Mouse (Mus musculus) hindbrain, postnatal 0 days (tissue): Measurements from ENCODE around the gene Olfr122. TPM values are rescaled to one million over a fixed set of nuclear protein-coding genes. Genes with fewer than 3 reads are reported as not detected.

Source experiments
- ATAC-seq: fragments of 200-750 bp; cut with Nextera tagmentation; 2 replicates; pipeline ENCODE4 v1.8.0; 2017; ENCODE audit warnings: mild to moderate bottlenecking, moderate TSS enrichment, moderate library complexity
- DNase-seq: peaks from one replicate; pipeline ENCODE4 v3.0.0-alpha.2; 2015; ENCODE audit warnings: low spot score
- H3K27ac ChIP-seq: fragments of 300-500 bp; sonication (generic); 2 replicates; pipeline ENCODE4 v1.5.1; 2014; ENCODE audit warnings: mild to moderate bottlenecking
- H3K27me3 ChIP-seq: fragments of 300-500 bp; sonication (generic); 2 replicates; pipeline ENCODE4 v1.6.1; 2014; ENCODE audit warnings: low read length, mixed read lengths; ENCODE audit not compliant: insufficient read depth
- H3K36me3 ChIP-seq: fragments of 300-500 bp; sonication (generic); 2 replicates; pipeline ENCODE4 v1.6.1; 2014; ENCODE audit warnings: low read length, mixed read lengths; ENCODE audit not compliant: insufficient read depth
- H3K4me1 ChIP-seq: fragments of 300-500 bp; sonication (generic); 2 replicates; pipeline ENCODE4 v1.6.1; 2014; ENCODE audit warnings: antibody characterized with exemption, low read length, mixed read lengths; ENCODE audit not compliant: insufficient read depth
- H3K4me2 ChIP-seq: fragments of 300-500 bp; sonication (generic); 2 replicates; pipeline ENCODE4 v1.6.1; 2014; ENCODE audit warnings: low read depth, mild to moderate bottlenecking, low read length, moderate library complexity, mixed read lengths
- H3K4me3 ChIP-seq: fragments of 300-500 bp; sonication (generic); 2 replicates; pipeline ENCODE4 v1.5.1; 2014; ENCODE audit warnings: low read length
- H3K9ac ChIP-seq: fragments of 300-500 bp; sonication (generic); replicated peaks from 2 replicates; pipeline ENCODE4 v1.6.1; 2014; ENCODE audit warnings: mild to moderate bottlenecking, low read length, moderate library complexity, mixed read lengths
- H3K9me3 ChIP-seq: fragments of 300-500 bp; sonication (generic); 2 replicates; pipeline ENCODE4 v1.6.1; 2016; ENCODE audit warnings: low read length, mixed read lengths
- CTCF ChIP-seq: IDR thresholded peaks from 2 replicates; pipeline ENCODE4 v1.5.1; 2016; ENCODE audit warnings: antibody characterized with exemption, control low read depth, low read depth
- WGBS: fragments of 180-500 bp; shearing (Covaris S2); extraction: QIAGEN DNeasy Blood & Tissue Kit; methylation state at CpG from one replicate; pipeline ENCODE4 v1.1.7; 2014; 5-methylcytosine and 5-hydroxymethylcytosine counted together
- polyA plus RNA-seq: library from polyadenylated mRNA; unstranded; fragments of >200 nt; fragmentation: Nextera tagmentation; extraction: Ambion mirVana; gene quantifications from 2 replicates; pipeline ENCODE4 v1.2.1, GENCODE M21; 2015
- total RNA-seq: library from RNA; depleted of rRNA; stranded (reverse); fragments of >200 nt; gene quantifications from 2 replicates; pipeline ENCODE4 v1.2.3, GENCODE M21; 2014; rRNA removed

The Olfr122 gene
- total RNA-seq (not detected in 2 replicates), polyA plus RNA-seq (not detected in 2 replicates)

GRCm38 (mm10) chr17:37768307-37768706, at the start of gene Olfr122:
Gene Olfr122, plus strand, starts transcription at chr17:37768607.
- DNase-seq (no peak), ATAC-seq (no peak)
- Histone ChIP-seq H3K4me3 (no peak within 1 kb of the TSS), H3K9me3 (no peaks in the 10 kb centered on the region), H3K4me2 (no peak within 1 kb of the TSS), H3K27me3 (no peaks in the 10 kb centered on the region), H3K36me3 (no peaks in the 10 kb centered on the region), H3K4me1 (no peaks in the 10 kb centered on the region), H3K27ac (no peak within 1 kb of the TSS), H3K9ac (no peak within 1 kb of the TSS)
- 85% methylated on average over 4 of the region's 4 CpGs for WGBS
- TF ChIP-seq CTCF: no peak

- no peaks in the 10 kb centered on the region for H3K27me3 ChIP-seq
- no peak within 1 kb of the TSS for H3K4me3 ChIP-seq
- no peak within 1 kb of the TSS for H3K9ac ChIP-seq
- H3K36me3 ChIP-seq: no peaks in the 10 kb centered on the region
- no peak for DNase-seq
- no peak for ATAC-seq
- no peak for TF ChIP-seq CTCF
- H3K4me1 ChIP-seq: no peaks in the 10 kb centered on the region
- no peak within 1 kb of the TSS for H3K27ac ChIP-seq
- 77% methylated on average over 1 of the region's 1 CpGs for WGBS
- no peak within 1 kb of the TSS for H3K4me2 ChIP-seq
- no peaks in the 10 kb centered on the region for H3K9me3 ChIP-seq
These were observed 46.9 kb upstream of the Olfr122 start, which contains the start of gene Olfr120 for GRCm38 (mm10) chr17:37721508-37721907. Gene Olfr120, plus strand, starts transcription at chr17:37721808.

- Histone ChIP-seq H3K9me3 (no peaks in the 10 kb centered on the region), H3K4me3 (no peak overlapping the region), H3K27me3 (no peaks in the 10 kb centered on the region), H3K36me3 (no peaks in the 10 kb centered on the region), H3K4me1 (no peaks in the 10 kb centered on the region), H3K27ac (no peak overlapping the region), H3K4me2 (no peak overlapping the region), H3K9ac (no peak overlapping the region)
- 59% methylated on average over 7 of the region's 7 CpGs for WGBS
- ATAC-seq (no peak), DNase-seq (no peak)
- TF ChIP-seq CTCF: no peak
These were observed 30.3 kb upstream of the Olfr122 start for GRCm38 (mm10) chr17:37738070-37738469.

- H3K4me1 ChIP-seq: no peaks in the 10 kb centered on the region
- no peaks in the 10 kb centered on the region for H3K9me3 ChIP-seq
- H3K27ac ChIP-seq: no peak within 1 kb of the TSS
- WGBS: 90% methylated on average over 2 of the region's 2 CpGs
- no peaks in the 10 kb centered on the region for H3K27me3 ChIP-seq
- no peak for TF ChIP-seq CTCF
- H3K9ac ChIP-seq: no peak within 1 kb of the TSS
- ATAC-seq (no peak), DNase-seq (no peak)
- no peak within 1 kb of the TSS for H3K4me2 ChIP-seq
- H3K4me3 ChIP-seq: no peak within 1 kb of the TSS
- no peaks in the 10 kb centered on the region for H3K36me3 ChIP-seq
These were observed 24.8 kb downstream of the Olfr122 start, which contains the start of gene Olfr123 for GRCm38 (mm10) chr17:37793229-37793628. Gene Olfr123, plus strand, starts transcription at chr17:37793529.

- ATAC-seq: no peak
- H3K27me3 ChIP-seq: no peaks in the 10 kb centered on the region
- H3K4me3 ChIP-seq: no peak within 1 kb of the TSS
- H3K27ac ChIP-seq: no peak within 1 kb of the TSS
- no peak within 1 kb of the TSS for H3K9ac ChIP-seq
- no peak for DNase-seq
- no peak within 1 kb of the TSS for H3K4me2 ChIP-seq
- no peak for TF ChIP-seq CTCF
- no peaks in the 10 kb centered on the region for H3K9me3 ChIP-seq
- WGBS: 85% methylated on average over 3 of the region's 3 CpGs
- no peaks in the 10 kb centered on the region for H3K36me3 ChIP-seq
- H3K4me1 ChIP-seq: no peaks in the 10 kb centered on the region
These were observed 31.2 kb downstream of the Olfr122 start, which contains the start of gene Olfr124 for GRCm38 (mm10) chr17:37799588-37799987. Gene Olfr124, plus strand, starts transcription at chr17:37799888.

Other genes starting within 250 kb of the Olfr122 start
- not detected in 2 replicates for gene Olfr112, start 199.2 kb upstream of the Olfr122 start, total RNA-seq
- gene Olfr112, start 199.2 kb upstream of the Olfr122 start, polyA plus RNA-seq: not detected in 2 replicates
- gene Olfr113, start 190.9 kb upstream of the Olfr122 start, total RNA-seq: not detected in 2 replicates
- not detected in 2 replicates for gene Olfr113, start 190.9 kb upstream of the Olfr122 start, polyA plus RNA-seq
- gene Olfr114, start 175.9 kb upstream of the Olfr122 start, total RNA-seq: not detected in 2 replicates
- gene Olfr114, start 175.9 kb upstream of the Olfr122 start, polyA plus RNA-seq: not detected in 2 replicates
- gene Olfr115, start 141.5 kb upstream of the Olfr122 start, total RNA-seq: not detected in 2 replicates
- not detected in 2 replicates for gene Olfr115, start 141.5 kb upstream of the Olfr122 start, polyA plus RNA-seq
- gene Olfr116, start 141.4 kb upstream of the Olfr122 start, total RNA-seq: not detected in 2 replicates
- gene Olfr116, start 141.4 kb upstream of the Olfr122 start, polyA plus RNA-seq: not detected in 2 replicates
- not detected in 2 replicates for gene Olfr117, start 104.8 kb upstream of the Olfr122 start, total RNA-seq
- gene Olfr117, start 104.8 kb upstream of the Olfr122 start, polyA plus RNA-seq: not detected in 2 replicates
- gene Olfr118, start 101.6 kb upstream of the Olfr122 start, total RNA-seq: not detected in 2 replicates
- not detected in 2 replicates for gene Olfr118, start 101.6 kb upstream of the Olfr122 start, polyA plus RNA-seq
- gene Olfr119, start 72.0 kb upstream of the Olfr122 start, total RNA-seq: not detected in 2 replicates
- not detected in 2 replicates for gene Olfr119, start 72.0 kb upstream of the Olfr122 start, polyA plus RNA-seq
- gene Olfr120, start 46.8 kb upstream of the Olfr122 start, total RNA-seq: not detected in 2 replicates
- gene Olfr120, start 46.8 kb upstream of the Olfr122 start, polyA plus RNA-seq: not detected in 2 replicates
- not detected in 2 replicates for gene Olfr121, start 19.8 kb upstream of the Olfr122 start, total RNA-seq
- not detected in 2 replicates for gene Olfr121, start 19.8 kb upstream of the Olfr122 start, polyA plus RNA-seq
- gene Olfr123, start 24.9 kb downstream of the Olfr122 start, total RNA-seq: not detected in 2 replicates
- not detected in 2 replicates for gene Olfr123, start 24.9 kb downstream of the Olfr122 start, polyA plus RNA-seq
- gene Olfr124, start 31.3 kb downstream of the Olfr122 start, total RNA-seq: not detected in 2 replicates
- gene Olfr124, start 31.3 kb downstream of the Olfr122 start, polyA plus RNA-seq: not detected in 2 replicates
- 0.26 TPM in 1 of 2 replicates, not detected in the other for gene Olfr125, start 64.3 kb downstream of the Olfr122 start, total RNA-seq
- gene Olfr125, start 64.3 kb downstream of the Olfr122 start, polyA plus RNA-seq: not detected in 2 replicates
- not detected in 2 replicates for gene Olfr126, start 78.9 kb downstream of the Olfr122 start, total RNA-seq
- gene Olfr126, start 78.9 kb downstream of the Olfr122 start, polyA plus RNA-seq: not detected in 2 replicates
- not detected in 2 replicates for gene Olfr127, start 131.8 kb downstream of the Olfr122 start, total RNA-seq
- not detected in 2 replicates for gene Olfr127, start 131.8 kb downstream of the Olfr122 start, polyA plus RNA-seq
- gene Olfr128, start 151.9 kb downstream of the Olfr122 start, total RNA-seq: not detected in 2 replicates
- not detected in 2 replicates for gene Olfr128, start 151.9 kb downstream of the Olfr122 start, polyA plus RNA-seq
- not detected in 2 replicates for gene Olfr761, start 184.5 kb downstream of the Olfr122 start, total RNA-seq
- gene Olfr761, start 184.5 kb downstream of the Olfr122 start, polyA plus RNA-seq: not detected in 2 replicates